Mouse (Mus musculus) heart, embryonic 14.5 days (tissue): ENCODE measurements around the gene Olfr635. TPM values are rescaled to one million over a fixed set of nuclear protein-coding genes. Genes with fewer than 3 reads are reported as not detected.
"Not testable (repeated sequence)": the region's sequence is repeated elsewhere in the genome, so short reads cannot be mapped to it uniquely, and the experiment has no call there.

Experiments
- ATAC-seq: fragments of 200-750 bp; cut with Nextera tagmentation; 2 replicates; pipeline ENCODE4 v1.8.0; 2017; ENCODE audit warnings: low read depth, moderate TSS enrichment; ENCODE audit not compliant: insufficient number of reproducible peaks, insufficient read depth, low FRiP score
- H3K27ac ChIP-seq, 2 experiments: fragments of 200-500 bp in 1 of 2; fragments of 300-500 bp in 1 of 2; sonication (generic) in 1 of 2; replicated peaks in 1 of 2; 2 replicates each; pipeline ENCODE4 v1.5.1; 2012 to 2014; ENCODE audit warnings: low read depth in 2 of 2, low read length in 2 of 2, control low read depth in 1 of 2, mild to moderate bottlenecking in 1 of 2, mixed read lengths in 1 of 2; ENCODE audit not compliant: control insufficient read depth in 1 of 2, insufficient read depth in 1 of 2
- H3K27me3 ChIP-seq: fragments of 300-500 bp; sonication (generic); 2 replicates; pipeline ENCODE4 v1.6.1; 2014; ENCODE audit warnings: mild to moderate bottlenecking, low read length, control low read depth; ENCODE audit not compliant: control insufficient read depth, insufficient read depth
- H3K36me3 ChIP-seq: fragments of 300-500 bp; sonication (generic); 2 replicates; pipeline ENCODE4 v1.6.1; 2014; ENCODE audit warnings: mild to moderate bottlenecking, control low read depth, low read length, mixed read lengths; ENCODE audit not compliant: control insufficient read depth, insufficient read depth
- H3K4me1 ChIP-seq, 2 experiments: fragments of 200-500 bp in 1 of 2; fragments of 300-500 bp in 1 of 2; sonication (generic) in 1 of 2; 2 replicates each; pipeline ENCODE4 v1.6.1; 2012 to 2014; ENCODE audit warnings: low read length in 2 of 2, control low read depth in 1 of 2, mixed read lengths in 1 of 2; ENCODE audit not compliant: control insufficient read depth in 2 of 2, insufficient read depth in 2 of 2
- H3K4me2 ChIP-seq: fragments of 300-500 bp; sonication (generic); 2 replicates; pipeline ENCODE4 v1.6.1; 2014; ENCODE audit warnings: mild to moderate bottlenecking, low read length
- H3K4me3 ChIP-seq, 2 experiments: fragments of 200-500 bp in 1 of 2; fragments of 300-500 bp in 1 of 2; sonication (generic) in 1 of 2; 2 replicates each; pipeline ENCODE4 v1.5.1; 2012 to 2014; ENCODE audit warnings: low read length in 2 of 2, mild to moderate bottlenecking in 2 of 2, control low read depth in 1 of 2, low read depth in 1 of 2, moderate library complexity in 1 of 2; ENCODE audit not compliant: control insufficient read depth in 1 of 2, insufficient read depth in 1 of 2
- H3K9ac ChIP-seq: fragments of 300-500 bp; sonication (generic); 2 replicates; pipeline ENCODE4 v1.6.1; 2014; ENCODE audit warnings: mild to moderate bottlenecking, low read length
- H3K9me3 ChIP-seq: fragments of 300-500 bp; sonication (generic); 2 replicates; pipeline ENCODE4 v1.6.1; 2016; ENCODE audit warnings: low read length, control low read depth; ENCODE audit not compliant: control insufficient read depth
- WGBS: fragments of 180-500 bp; shearing (Covaris S2); extraction: QIAGEN DNeasy Blood & Tissue Kit; methylation state at CpG from one replicate; pipeline ENCODE4 v1.1.7; 2014; 5-methylcytosine and 5-hydroxymethylcytosine counted together
- polyA plus RNA-seq: library from polyadenylated mRNA; unstranded; fragments of >200 nt; fragmentation: Nextera tagmentation; extraction: Ambion mirVana; gene quantifications from 2 replicates; pipeline ENCODE4 v1.2.1, GENCODE M21; 2014

The Olfr635 gene
- polyA plus RNA-seq: not detected in 2 replicates

GRCm38 (mm10) chr7:103970852-103971251 lies at the start of gene Olfr635:
Gene Olfr635, plus strand, starts transcription at chr7:103971152.
- WGBS: 54% methylated on average over 1 of the region's 1 CpGs
- Histone ChIP-seq H3K36me3 (no peaks in the 10 kb centered on the region), H3K27ac (no peak within 1 kb of the TSS), H3K9ac (no peak within 1 kb of the TSS), H3K9me3 (no peaks in the 10 kb centered on the region), H3K4me3 (no peak within 1 kb of the TSS), H3K4me2 (no peak within 1 kb of the TSS), H3K27me3 (no peaks in the 10 kb centered on the region), H3K4me1 (no peaks in the 10 kb centered on the region)
- ATAC-seq: no peak

GRCm38 (mm10) chr7:103928525-103928924 lies 42.4 kb upstream of the Olfr635 start, which contains the start of gene Olfr631:
Gene Olfr631, plus strand, starts transcription at chr7:103928825.
- no peak within 1 kb of the TSS for H3K4me2 ChIP-seq
- H3K27ac ChIP-seq: no peak within 1 kb of the TSS
- H3K4me1 ChIP-seq: no peaks in the 10 kb centered on the region
- H3K36me3 ChIP-seq: no peaks in the 10 kb centered on the region
- H3K9me3 ChIP-seq: no peaks in the 10 kb centered on the region
- no peak within 1 kb of the TSS for H3K9ac ChIP-seq
- no peaks in the 10 kb centered on the region for H3K27me3 ChIP-seq
- no peak for ATAC-seq
- no peak within 1 kb of the TSS for H3K4me3 ChIP-seq

GRCm38 (mm10) chr7:103934264-103934663 lies 36.7 kb upstream of the Olfr635 start, which contains the start of gene Olfr632:
Gene Olfr632, plus strand, starts transcription at chr7:103934347.
- no peak within 1 kb of the TSS for H3K27ac ChIP-seq
- H3K4me1 ChIP-seq: no peaks in the 10 kb centered on the region
- no peak for ATAC-seq
- no peaks in the 10 kb centered on the region for H3K36me3 ChIP-seq
- H3K4me2 ChIP-seq: no peak within 1 kb of the TSS
- 49% methylated on average over 2 of the region's 2 CpGs for WGBS
- H3K9ac ChIP-seq: no peak within 1 kb of the TSS
- H3K27me3 ChIP-seq: no peaks in the 10 kb centered on the region
- no peaks in the 10 kb centered on the region for H3K9me3 ChIP-seq
- no peak within 1 kb of the TSS for H3K4me3 ChIP-seq

- no peaks in the 10 kb centered on the region for H3K9me3 ChIP-seq
- no peaks in the 10 kb centered on the region for H3K27me3 ChIP-seq
- H3K4me3 ChIP-seq: no peak overlapping the region
- H3K27ac ChIP-seq: no peak overlapping the region
- no peaks in the 10 kb centered on the region for H3K36me3 ChIP-seq
- H3K4me2 ChIP-seq: no peak overlapping the region
- H3K4me1 ChIP-seq: no peaks in the 10 kb centered on the region
- ATAC-seq: no peak
- H3K9ac ChIP-seq: no peak overlapping the region
- 20% methylated on average over 2 of the region's 2 CpGs for WGBS
These were observed 28.2 kb upstream of the Olfr635 start for GRCm38 (mm10) chr7:103942730-103943129.

- Histone ChIP-seq H3K4me3 (no peak within 1 kb of the TSS), H3K9ac (no peak within 1 kb of the TSS), H3K27ac (no peak within 1 kb of the TSS), H3K27me3 (no peaks in the 10 kb centered on the region), H3K9me3 (no peaks in the 10 kb centered on the region), H3K4me1 (no peaks in the 10 kb centered on the region), H3K36me3 (no peaks in the 10 kb centered on the region), H3K4me2 (no peak within 1 kb of the TSS)
- no peak for ATAC-seq
These were observed 26.8 kb upstream of the Olfr635 start, which contains the start of gene Olfr633 for GRCm38 (mm10) chr7:103944137-103944536. Gene Olfr633, plus strand, starts transcription at chr7:103944437.

- not testable (repeated sequence) for H3K36me3 ChIP-seq, H3K9me3 ChIP-seq, H3K4me3 ChIP-seq, H3K4me1 ChIP-seq, H3K27me3 ChIP-seq, H3K9ac ChIP-seq, H3K4me2 ChIP-seq, H3K27ac ChIP-seq, ATAC-seq
- 89% methylated on average over 22 of the region's 22 CpGs for WGBS
These were observed 4.1 kb upstream of the Olfr635 start for GRCm38 (mm10) chr7:103966873-103967272.

GRCm38 (mm10) chr7:103971782-103972181 lies 830 bp downstream of the Olfr635 start:
- Histone ChIP-seq H3K36me3 (no peaks in the 10 kb centered on the region), H3K4me2 (no peak overlapping the region), H3K4me1 (no peaks in the 10 kb centered on the region), H3K9ac (no peak overlapping the region), H3K4me3 (no peak overlapping the region), H3K27ac (no peak overlapping the region), H3K27me3 (no peaks in the 10 kb centered on the region), H3K9me3 (peaks cover 3% of the 10 kb centered on the region; the same call in 1 of the 2 replicates)
- 50% methylated on average over 1 of the region's 1 CpGs for WGBS
- no peak for ATAC-seq

GRCm38 (mm10) chr7:103998446-103998845 lies 27.5 kb downstream of the Olfr635 start, which contains the start of gene Olfr638:
Gene Olfr638, plus strand, starts transcription at chr7:103998746.
- Histone ChIP-seq H3K9ac (no peak within 1 kb of the TSS), H3K4me1 (no peaks in the 10 kb centered on the region), H3K27me3 (no peaks in the 10 kb centered on the region), H3K4me2 (no peak within 1 kb of the TSS), H3K4me3 (no peak within 1 kb of the TSS), H3K9me3 (no peaks in the 10 kb centered on the region), H3K27ac (no peak within 1 kb of the TSS), H3K36me3 (no peaks in the 10 kb centered on the region)
- no peak for ATAC-seq
